Mouse (Mus musculus): Measurements from ENCODE around the gene Swsap1.

The Swsap1 gene

GRCm38 (mm10) chr9:21955570-21956281 lies at the start of gene Swsap1:
TSS of gene Swsap1 (plus strand) at chr9:21955755.
- peak; percentile 97 for DNase-seq

DNA sequence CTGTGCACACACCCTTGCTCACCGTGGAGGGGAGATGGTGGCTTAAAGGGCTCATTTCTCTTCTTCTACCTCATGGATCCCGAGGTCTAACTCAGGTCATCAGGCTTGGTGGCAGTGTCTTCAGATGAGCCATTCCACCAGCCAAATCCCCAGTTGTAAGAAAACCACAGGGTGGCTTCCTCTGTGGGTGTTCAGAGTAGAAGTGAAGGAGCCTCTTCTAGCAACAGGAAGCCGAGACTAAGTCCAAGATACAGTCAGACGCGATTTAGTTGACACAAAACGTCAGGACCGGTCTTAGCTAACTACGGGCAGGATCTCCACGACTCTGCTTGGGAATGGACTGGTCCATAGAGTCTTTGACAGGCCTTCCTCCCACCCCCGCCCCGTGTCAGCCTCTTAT lies 47.3 kb upstream of the Swsap1 start:
- no peak for DNase-seq

GRCm38 (mm10) chr9:21909474-21910223 lies 45.9 kb upstream of the Swsap1 start:
- no peak for DNase-seq

GRCm38 (mm10) chr9:21916851-21917492 lies 38.6 kb upstream of the Swsap1 start:
- no peak for DNase-seq

GRCm38 (mm10) chr9:21917493-21918034 lies 38.0 kb upstream of the Swsap1 start:
- DNase-seq, result no peak

DNA sequence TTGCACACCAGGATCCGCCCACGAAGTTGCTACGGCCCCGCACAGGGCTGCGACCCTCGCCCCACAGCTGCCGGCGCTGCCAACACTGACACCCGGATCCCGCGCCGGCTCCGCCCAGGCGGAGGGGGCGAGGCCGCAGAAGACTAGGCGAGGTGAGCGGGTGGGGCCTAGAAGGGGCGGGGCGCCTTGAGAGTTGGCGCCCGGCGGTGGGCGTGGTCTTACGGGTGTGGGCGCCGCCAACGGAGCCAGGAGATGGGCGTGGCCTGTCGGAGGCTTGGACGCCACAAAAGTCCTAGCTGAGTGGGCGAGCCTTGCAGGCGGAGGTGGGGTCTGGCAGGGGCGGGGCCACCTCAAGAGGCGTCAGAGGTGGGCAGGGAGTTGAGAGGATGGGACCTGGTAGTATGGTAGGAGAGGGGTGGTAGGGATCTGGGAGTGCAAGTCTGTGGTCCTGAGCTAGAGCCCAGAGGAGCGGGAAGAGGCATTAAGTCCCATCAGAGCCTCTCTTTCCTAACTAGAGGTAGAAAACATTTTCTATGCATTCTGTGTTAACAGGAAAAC lies 37.4 kb upstream of the Swsap1 start, which contains the start of gene Rab3d:
TSS of gene Rab3d (minus strand) at position 158 of the 558 bp plus-strand sequence.
- peak; percentile 98 for DNase-seq

- DNase-seq, result no peak
Observed at GRCm38 (mm10) chr9:21918692-21919384, 36.7 kb upstream of the Swsap1 start.

DNA sequence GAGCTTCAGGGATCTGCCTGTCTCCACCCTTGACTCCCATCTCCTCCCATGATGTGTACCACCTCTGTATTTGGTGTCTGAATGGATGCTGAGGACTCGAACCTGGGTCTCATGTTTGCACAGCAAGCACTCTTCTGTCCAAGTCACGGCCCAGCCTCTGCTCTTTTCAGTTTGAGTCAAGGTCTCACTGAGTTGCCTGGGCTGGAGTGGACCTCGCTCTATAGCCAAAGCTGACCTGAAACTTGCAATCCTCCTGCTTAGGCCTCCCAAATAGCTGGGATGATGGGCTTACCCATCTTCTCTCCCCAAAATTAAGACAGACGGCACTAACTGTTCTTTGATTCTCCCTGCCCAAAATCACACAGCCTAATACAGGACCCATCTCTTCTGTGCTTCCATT lies 32.5 kb upstream of the Swsap1 start:
- DNase-seq, result no peak

DNA sequence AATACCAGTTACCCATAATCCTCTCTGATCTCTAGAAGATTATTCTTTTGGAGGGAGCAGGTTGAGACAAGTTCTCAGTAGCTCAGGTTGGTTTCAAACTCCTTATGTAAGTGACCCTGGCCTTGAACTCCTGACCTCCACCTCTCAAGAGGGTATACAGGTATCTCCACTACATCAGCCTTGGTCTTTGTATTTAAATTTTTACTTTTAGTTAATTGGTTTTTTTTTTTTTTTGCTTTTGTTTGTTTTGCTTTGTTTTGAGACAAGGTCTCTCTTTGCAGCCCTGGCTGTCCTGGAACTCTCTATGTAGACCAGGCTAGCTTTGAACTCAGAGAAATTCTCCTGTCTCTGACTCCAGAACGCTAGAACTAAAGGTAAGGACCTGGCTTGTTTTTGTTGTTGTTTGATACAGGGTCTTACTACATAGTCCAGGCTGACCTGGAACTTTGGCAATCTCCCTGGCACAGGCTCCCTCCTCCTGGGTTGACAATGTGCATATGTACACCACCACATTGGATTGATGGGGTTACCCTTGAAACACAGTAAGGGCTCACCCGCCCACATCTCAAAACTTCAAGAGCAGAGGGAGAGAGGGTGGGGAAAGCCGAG lies 32.0 kb upstream of the Swsap1 start:
- DNase-seq, result no peak

DNA sequence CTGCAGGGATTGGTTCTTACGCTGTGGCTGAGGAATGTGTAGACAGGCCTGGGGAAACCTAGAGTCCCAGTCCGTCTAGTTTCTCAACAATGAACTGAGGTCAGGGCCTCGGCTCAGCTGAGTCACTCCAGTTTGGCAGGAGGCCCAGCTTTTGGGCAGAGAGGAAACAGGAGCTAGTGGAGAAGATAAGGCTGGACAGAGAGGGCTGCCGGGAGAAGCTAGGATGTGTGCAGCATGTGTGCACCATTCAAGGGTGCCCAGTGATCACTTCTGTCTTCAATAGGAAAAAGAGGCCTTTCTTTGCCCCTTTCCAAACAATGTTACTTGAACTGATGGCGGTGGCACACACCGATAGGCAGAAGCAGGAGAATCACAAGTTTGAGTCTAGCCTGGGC lies 31.5 kb upstream of the Swsap1 start:
- DNase-seq, result no peak

DNA sequence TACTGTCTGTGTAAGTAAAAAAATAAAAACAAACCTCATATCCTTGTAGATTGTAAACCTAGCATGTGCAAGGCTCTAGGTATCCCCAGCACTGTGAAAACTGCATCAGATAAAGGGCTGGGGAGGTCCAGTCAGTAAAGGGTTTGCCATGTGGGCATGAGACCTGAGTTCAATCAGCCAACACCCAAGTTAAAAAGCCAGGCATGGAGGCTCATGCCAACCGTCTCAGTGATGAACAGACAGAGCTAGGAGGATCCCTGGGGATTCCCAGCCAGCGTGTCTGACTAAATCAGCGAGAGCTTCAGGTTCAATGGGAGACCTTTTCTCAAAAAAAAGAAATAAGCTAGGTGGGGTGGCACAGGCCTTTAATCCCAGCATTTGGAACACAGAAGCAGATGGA lies 30.5 kb upstream of the Swsap1 start:
- no peak for DNase-seq

DNA sequence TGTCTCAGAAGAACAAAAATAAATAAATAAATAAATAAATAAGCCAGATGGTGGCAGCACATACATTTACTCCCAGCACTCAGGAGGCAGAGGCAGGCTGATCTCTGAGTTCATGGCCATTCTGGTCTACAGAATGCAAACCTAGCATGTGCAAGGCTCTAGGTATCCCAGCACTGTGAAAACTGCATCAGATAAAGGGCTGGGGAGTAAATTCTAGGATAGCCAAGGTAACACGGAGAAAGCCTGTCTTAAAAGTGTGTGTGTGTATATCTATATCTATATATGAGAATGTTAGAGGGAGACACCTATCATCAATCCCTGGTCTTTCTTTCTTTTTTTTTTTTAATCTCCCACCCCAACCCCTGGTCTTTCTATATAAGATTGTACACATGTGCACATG lies 30.0 kb upstream of the Swsap1 start:
- DNase-seq, result no peak

DNA sequence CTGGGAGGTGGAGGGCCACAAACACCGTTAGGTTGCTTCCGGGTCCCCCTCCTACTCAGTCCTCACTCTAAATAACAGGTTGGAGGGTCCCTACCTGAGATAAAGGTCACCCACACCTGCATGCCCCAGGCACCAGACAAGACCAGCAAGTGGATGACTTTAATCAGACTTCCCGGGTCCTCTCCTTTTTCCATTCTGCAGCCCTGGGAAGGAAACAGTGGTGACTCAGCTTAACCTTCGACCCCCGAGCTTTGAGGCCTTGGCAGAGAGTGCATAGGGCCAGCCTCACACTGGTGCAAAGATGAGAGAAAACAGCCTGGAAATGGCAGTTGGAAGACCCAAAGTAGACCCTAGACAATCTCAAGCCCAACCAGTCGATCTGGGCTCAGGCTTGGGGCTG lies 29.4 kb upstream of the Swsap1 start:
- no peak for DNase-seq

DNA sequence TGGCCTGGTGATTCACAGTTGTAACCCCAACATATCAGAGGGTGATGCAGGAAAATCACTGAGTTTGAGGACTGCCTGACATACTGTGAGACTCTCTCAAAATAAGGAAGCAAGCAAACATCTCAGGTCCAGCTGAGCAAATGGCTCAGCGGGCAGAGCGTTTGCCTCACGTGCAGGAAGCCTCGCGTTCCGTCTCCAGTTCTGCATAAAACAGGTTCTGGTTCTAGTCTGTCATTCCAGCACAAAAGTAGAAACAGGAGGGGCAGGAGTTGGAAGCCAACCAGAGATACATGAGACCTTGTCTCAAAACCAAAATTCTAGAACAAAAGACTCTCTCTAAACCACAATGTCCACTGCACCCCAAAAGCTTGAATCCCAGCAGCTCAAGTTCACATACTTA lies 28.8 kb upstream of the Swsap1 start:
- no peak for DNase-seq

DNA sequence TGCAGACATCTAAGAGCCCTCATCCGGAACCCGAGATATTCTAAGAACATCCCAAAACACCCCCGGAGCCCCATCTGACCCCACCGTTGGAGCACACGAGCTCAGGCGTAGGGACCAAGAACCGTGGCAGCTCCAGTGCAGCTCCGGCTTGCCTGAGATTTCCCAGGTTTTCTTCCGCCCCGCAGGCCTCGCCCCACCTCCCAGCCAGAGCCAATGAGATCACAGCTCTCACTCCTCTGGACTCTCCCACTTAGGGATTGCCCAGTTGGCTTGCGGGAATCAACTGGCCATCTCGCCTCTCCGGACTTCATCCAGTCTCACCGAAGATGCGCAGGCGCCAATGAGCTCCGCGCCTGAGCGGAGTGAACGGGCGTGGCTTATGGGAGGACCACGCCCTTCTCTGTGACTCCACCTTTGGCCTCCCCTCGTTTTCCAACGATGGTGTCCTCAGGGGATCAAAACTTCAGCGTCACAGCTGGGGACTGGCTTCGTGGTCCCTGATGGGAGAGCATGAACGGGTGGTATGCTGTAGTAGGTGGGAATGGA lies 28.3 kb upstream of the Swsap1 start, which contains the start of the genes Ccdc159 and Tmem205:
TSS of gene Ccdc159 (plus strand) at position 264 of the 546 bp plus-strand sequence.
TSS of gene Tmem205 (minus strand) at position 349 of the 546 bp plus-strand sequence.
- DNase-seq, result peak; percentile 35

DNA sequence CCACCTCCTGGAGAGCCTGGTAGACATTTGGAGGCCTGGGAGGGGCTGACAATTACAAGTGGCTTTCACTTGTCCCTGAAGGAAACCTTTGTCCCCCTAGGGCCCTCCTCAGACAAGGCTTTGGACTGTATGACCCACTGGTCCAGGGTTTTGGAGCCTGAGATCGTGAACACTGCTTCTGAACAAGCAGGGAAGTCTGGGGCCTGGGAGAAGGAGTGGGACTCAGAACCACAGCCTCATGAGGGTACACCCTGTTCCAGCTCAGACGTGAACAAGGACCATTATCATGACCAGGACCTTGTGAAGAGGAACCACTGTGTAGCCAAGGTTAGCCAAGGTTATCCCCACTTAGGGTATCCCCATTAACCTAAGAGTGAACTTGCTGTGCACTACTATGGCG lies 26.3 kb upstream of the Swsap1 start:
- DNase-seq, result no peak

DNA sequence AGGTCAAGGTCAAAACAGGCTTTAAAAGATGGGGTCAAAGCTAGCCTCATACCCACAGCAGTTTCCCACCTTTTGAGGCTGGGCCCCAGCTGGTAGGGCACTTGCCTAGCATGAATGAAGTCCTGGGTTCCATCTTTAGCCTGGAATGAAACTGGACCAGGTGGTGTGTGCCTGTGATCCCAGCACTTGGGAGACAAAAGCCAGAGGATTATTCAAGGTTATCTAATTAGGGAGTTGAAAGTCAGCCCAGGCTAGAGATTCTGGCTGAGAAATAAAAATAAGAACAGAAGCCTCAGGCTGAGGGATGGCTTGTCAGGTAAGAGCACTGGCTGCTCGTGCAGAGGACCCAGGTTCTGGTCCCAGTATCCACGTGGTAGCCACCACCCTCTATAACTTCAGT lies 23.5 kb upstream of the Swsap1 start:
- DNase-seq, result no peak

DNA sequence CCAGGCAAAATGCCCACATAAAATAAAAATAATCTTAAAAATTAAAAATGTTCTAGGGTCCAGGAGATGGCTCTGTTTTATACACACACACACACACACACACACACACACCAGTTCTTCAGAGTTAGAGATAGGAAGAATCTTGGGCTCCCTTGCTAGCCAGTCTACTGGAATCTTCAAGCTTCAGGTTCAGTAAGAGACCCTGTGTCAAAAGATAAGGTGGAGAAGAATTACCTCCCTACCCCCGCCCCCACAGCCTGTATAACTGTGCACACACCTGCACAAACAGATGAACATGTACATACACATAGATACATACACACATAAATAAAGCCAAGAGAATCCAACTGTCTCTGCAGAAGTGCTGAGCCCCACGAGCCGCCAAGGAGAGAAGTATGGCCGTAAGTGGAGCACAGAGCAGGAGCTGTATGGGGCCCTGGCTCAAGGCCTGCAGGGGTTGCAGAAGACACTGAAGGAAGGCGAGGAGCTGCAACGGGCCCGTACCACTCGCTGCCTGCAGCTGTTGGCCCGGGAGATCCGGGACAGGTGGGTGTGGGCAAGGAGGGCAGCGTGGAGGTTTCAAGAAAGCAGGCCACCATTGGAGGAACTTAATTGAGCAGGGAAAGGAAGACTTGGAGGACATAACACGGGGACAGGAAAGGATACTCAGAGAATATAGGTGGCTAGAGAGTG lies 23.0 kb upstream of the Swsap1 start:
- DNase-seq, result no peak

- DNase-seq, result no peak
Observed at GRCm38 (mm10) chr9:21934021-21934420, 21.5 kb upstream of the Swsap1 start.

GRCm38 (mm10) chr9:21935466-21936131 lies 20.0 kb upstream of the Swsap1 start:
- no peak for DNase-seq
